Mouse (Mus musculus): ENCODE results near the gene Adk.

DNA sequence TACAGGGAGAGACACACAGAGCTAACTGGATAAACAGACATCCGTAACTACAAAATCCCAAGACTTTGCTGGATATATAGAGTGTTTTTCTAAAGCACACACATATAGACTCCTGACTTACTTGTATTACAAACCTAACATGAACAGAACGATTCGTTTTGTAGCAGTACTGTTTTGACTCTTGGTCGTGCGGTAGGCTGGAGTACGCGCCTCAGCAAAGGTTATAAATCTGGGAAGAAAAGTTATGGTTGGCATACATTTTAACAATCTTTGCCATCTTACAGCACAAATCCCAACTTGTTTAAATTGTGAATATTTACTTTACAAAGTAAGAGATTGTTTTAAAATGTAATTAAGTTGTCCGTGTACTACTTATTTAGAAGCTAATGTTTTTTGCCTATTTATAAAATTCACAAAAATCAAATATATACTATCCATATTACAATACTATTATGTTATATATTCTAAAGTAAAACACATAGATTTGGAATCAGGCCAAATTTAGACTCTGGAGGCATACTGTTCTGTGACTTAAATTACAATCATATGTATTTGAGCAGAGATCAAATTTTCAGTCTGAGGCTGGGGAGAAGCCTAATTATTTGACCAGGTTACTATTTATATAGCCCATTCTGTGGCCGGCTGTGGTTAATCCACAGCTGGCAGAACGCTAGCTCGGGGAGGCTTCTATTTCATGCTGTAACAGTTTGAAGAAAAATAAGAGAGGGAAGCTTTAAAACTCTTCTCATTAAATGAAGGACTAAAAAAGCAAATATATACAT lies 261.4 kb downstream of the Adk start:
- no peak for TF ChIP-seq CTCF (IDR thresholded peaks at IDR 0.05; ENCODE audit: low read depth)
- TF ChIP-seq EP300 (IDR thresholded peaks at IDR 0.05; ENCODE audit: low read depth): no peak

All from heart, postnatal 0 days (tissue).